Mouse (Mus musculus) liver, adult 2 months (tissue): ENCODE data around the gene Icam2. TPM values are rescaled to one million over a fixed set of nuclear protein-coding genes. Genes with fewer than 3 reads are reported as not detected.

Source experiments
- DNase-seq: peaks from one replicate; pipeline ENCODE4 v3.0.0-alpha.2; 2011; ENCODE audit warnings: low read depth, low spot score; ENCODE audit errors: extremely low read depth
- H3K27ac ChIP-seq: fragments of 200-500 bp; replicated peaks from 2 replicates; pipeline ENCODE4 v1.5.1; 2012; ENCODE audit warnings: low read depth, mild to moderate bottlenecking, control low read depth, inconsistent platforms, low read length; ENCODE audit not compliant: insufficient read depth
- H3K27me3 ChIP-seq: fragments of 200-500 bp; 2 replicates; pipeline ENCODE4 v1.6.1; 2012; ENCODE audit warnings: mild to moderate bottlenecking, moderate library complexity, low read length, inconsistent platforms; ENCODE audit not compliant: control insufficient read depth, insufficient read depth
- H3K36me3 ChIP-seq: fragments of 200-500 bp; 2 replicates; pipeline ENCODE4 v1.6.1; 2012; ENCODE audit warnings: low read length, inconsistent platforms; ENCODE audit not compliant: control insufficient read depth, insufficient read depth
- H3K4me1 ChIP-seq: fragments of 200-500 bp; 2 replicates; pipeline ENCODE4 v1.6.1; 2011; ENCODE audit warnings: low read length; ENCODE audit not compliant: control insufficient read depth, insufficient read depth
- H3K4me3 ChIP-seq: fragments of 200-500 bp; 2 replicates; pipeline ENCODE4 v1.5.1; 2011; ENCODE audit warnings: low read depth, mild to moderate bottlenecking, control low read depth, low read length, moderate library complexity; ENCODE audit not compliant: insufficient read depth
- H3K79me2 ChIP-seq: fragments of 200-500 bp; 2 replicates; pipeline ENCODE4 v1.6.1; 2012; ENCODE audit warnings: inconsistent platforms, mild to moderate bottlenecking, low read length, moderate library complexity; ENCODE audit not compliant: control insufficient read depth, insufficient read depth
- H3K9ac ChIP-seq: fragments of 200-500 bp; 2 replicates; pipeline ENCODE4 v1.6.1; 2012; ENCODE audit warnings: low read depth, mild to moderate bottlenecking, control low read depth, inconsistent platforms, low read length
- CTCF ChIP-seq: fragments of 200-500 bp; IDR thresholded peaks from 2 replicates; pipeline ENCODE4 v1.5.1; 2011; ENCODE audit warnings: low read depth, low read length, control low read depth
- POLR2A ChIP-seq: fragments of 200-500 bp; IDR thresholded peaks from 2 replicates; pipeline ENCODE4 v1.6.1; 2011; ENCODE audit warnings: low read length, control low read depth; ENCODE audit not compliant: insufficient read depth; ENCODE audit errors: extremely low read depth
- WGBS: fragments of 180-500 bp; shearing (Covaris S2); methylation state at CpG from one replicate; pipeline ENCODE4 v1.1.7; 2018; 5-methylcytosine and 5-hydroxymethylcytosine counted together
- polyA plus RNA-seq: library from polyadenylated mRNA; depleted of rRNA; stranded (reverse); fragments of >200 nt; gene quantifications from 2 replicates; pipeline ENCODE4 v1.2.3, GENCODE M21; 2012
- total RNA-seq: library from RNA; depleted of rRNA; stranded (reverse); fragments of >200 nt; gene quantifications from 2 replicates; pipeline ENCODE4 v1.2.3, GENCODE M21; 2014

Icam2 gene
- total and polyA plus RNA-seq, 2 experiments = 5.3 to 5.4 TPM

GRCm38 (mm10) chr11:106381011-106381410 is 6.9 kb downstream of the Icam2 start:
- WGBS = 81% methylated on average over 11 of the region's 11 CpGs

GRCm38 (mm10) chr11:106374979-106375378 is 12.9 kb downstream of the Icam2 start:
- Histone ChIP-seq H3K4me1 (no peaks in the 10 kb centered on the region), H3K27me3 (no peaks in the 10 kb centered on the region), H3K4me3 (no peak overlapping the region), H3K79me2 (no peaks in the 10 kb centered on the region), H3K36me3 (no peaks in the 10 kb centered on the region), H3K9ac (no peak overlapping the region), H3K27ac (no peak overlapping the region)
- 74% methylated on average over 5 of the region's 5 CpGs for WGBS
- TF ChIP-seq POLR2A = no peak
- no peak for TF ChIP-seq CTCF
- no peak for DNase-seq

More at GRCm38 (mm10) chr11:106381011-106381410, 6.9 kb downstream of the Icam2 start:
- DNase-seq = no peak
- TF ChIP-seq POLR2A = no peak
- peak; percentile 22; the same call in 1 of the 2 replicates for TF ChIP-seq CTCF
- Histone ChIP-seq H3K4me1 (no peaks in the 10 kb centered on the region; the same call in 1 of the 2 replicates), H3K79me2 (no peaks in the 10 kb centered on the region), H3K27ac (no peak overlapping the region), H3K27me3 (no peaks in the 10 kb centered on the region), H3K4me3 (no peak overlapping the region), H3K9ac (no peak overlapping the region), H3K36me3 (no peaks in the 10 kb centered on the region)

- Histone ChIP-seq H3K4me1 (no peaks in the 10 kb centered on the region), H3K27me3 (no peaks in the 10 kb centered on the region), H3K4me3 (no peak overlapping the region), H3K36me3 (no peaks in the 10 kb centered on the region), H3K79me2 (no peaks in the 10 kb centered on the region), H3K9ac (no peak overlapping the region), H3K27ac (no peak overlapping the region)
- no peak for DNase-seq
- no peak for TF ChIP-seq CTCF
- WGBS = 37% methylated on average over 9 of the region's 9 CpGs
Observed at GRCm38 (mm10) chr11:106374559-106374958, 13.3 kb downstream of the Icam2 start.

GRCm38 (mm10) chr11:106373998-106374397 is 13.9 kb downstream of the Icam2 start:
- Histone ChIP-seq H3K27me3 (no peaks in the 10 kb centered on the region), H3K79me2 (no peaks in the 10 kb centered on the region), H3K27ac (no peak overlapping the region), H3K36me3 (no peaks in the 10 kb centered on the region), H3K9ac (no peak overlapping the region), H3K4me1 (no peaks in the 10 kb centered on the region), H3K4me3 (no peak overlapping the region)
- no peak for DNase-seq
- WGBS = 65% methylated on average over 11 of the region's 11 CpGs
- TF ChIP-seq POLR2A (no peak), CTCF (no peak)

- peak; percentile 35 for DNase-seq
- H3K79me2 ChIP-seq = no peaks in the 10 kb centered on the region
- no peak overlapping the region for H3K4me3 ChIP-seq
- H3K27ac ChIP-seq = no peak overlapping the region
- no peaks in the 10 kb centered on the region for H3K4me1 ChIP-seq
- no peak for TF ChIP-seq POLR2A
- TF ChIP-seq CTCF = peak; percentile 86
- WGBS = 5% methylated on average over 3 of the region's 3 CpGs
- no peaks in the 10 kb centered on the region for H3K27me3 ChIP-seq
- H3K9ac ChIP-seq = no peak overlapping the region
- no peaks in the 10 kb centered on the region for H3K36me3 ChIP-seq
Observed at GRCm38 (mm10) chr11:106366316-106366715, 21.6 kb downstream of the Icam2 start.

GRCm38 (mm10) chr11:106365366-106365765 is 22.5 kb downstream of the Icam2 start, which contains the start of gene Prr29:
Prr29 (plus strand) TSS chr11:106365472.
- Histone ChIP-seq H3K27me3 (no peaks in the 10 kb centered on the region), H3K9ac (no peak within 1 kb of the TSS), H3K4me1 (no peaks in the 10 kb centered on the region), H3K4me3 (no peak within 1 kb of the TSS), H3K36me3 (no peaks in the 10 kb centered on the region), H3K79me2 (no peaks in the 10 kb centered on the region), H3K27ac (no peak within 1 kb of the TSS)
- TF ChIP-seq CTCF (no peak), POLR2A (no peak)
- no peak for DNase-seq
- 61% methylated on average over 10 of the region's 10 CpGs for WGBS
